Mouse (Mus musculus) subcutaneous adipose tissue, adult 2 months (tissue): ENCODE data around the gene Gm30302. TPM values are rescaled to one million over a fixed set of nuclear protein-coding genes. Genes with fewer than 3 reads are reported as not detected.

Experiments
- polyA plus RNA-seq: library from polyadenylated mRNA; depleted of rRNA; stranded (reverse); fragments of >200 nt; gene quantifications from 2 replicates; pipeline ENCODE4 v1.2.3, GENCODE M21; 2012; ENCODE audit warnings: low replicate concordance; rRNA removed

Gm30302 gene
- polyA plus RNA-seq, result not detected in 2 replicates

GRCm38 (mm10) chr13:49798901-49799300, at the start of gene Gm30302:
Gm30302 (minus strand) TSS chr13:49799001.

Other genes starting within 250 kb of the Gm30302 start
- gene Omd, start 216.5 kb downstream of the Gm30302 start, polyA plus RNA-seq, result 0.60 and 0.64 TPM in 2 replicates
- 24.3 and 30.8 TPM in 2 replicates for gene Ogn, start 191.0 kb downstream of the Gm30302 start, polyA plus RNA-seq
- gene Cenpp, start 146.2 kb downstream of the Gm30302 start, polyA plus RNA-seq, result 0.43 and 0.71 TPM in 2 replicates
- 1.8 and 2.8 TPM in 2 replicates for gene Nol8, start 145.9 kb downstream of the Gm30302 start, polyA plus RNA-seq
- 15.0 and 38.0 TPM in 2 replicates for gene Iars, start 116.9 kb downstream of the Gm30302 start, polyA plus RNA-seq